Mouse (Mus musculus) layer of hippocampus, postnatal 10 days (tissue): ENCODE results near the gene Serpini1. TPM values are rescaled to one million over a fixed set of nuclear protein-coding genes. Genes with fewer than 3 reads are reported as not detected.
"Not testable (repeated sequence)": the region's sequence is repeated elsewhere in the genome, so short reads cannot be mapped to it uniquely, and the experiment has no call there.

ENCODE experiments used
- DNase-seq, 2 experiments: peaks; one replicate each; pipeline ENCODE4 v3.0.0; 2021; ENCODE audit warnings: low spot score in 2 of 2
- total RNA-seq, 2 experiments: library from RNA; stranded (reverse); gene quantifications; 2 replicates each; pipeline ENCODE4 v1.2.3; 2021

Gene Serpini1
- total RNA-seq, 2 experiments from 2014 or later, result 160 to 167 TPM

DNA sequence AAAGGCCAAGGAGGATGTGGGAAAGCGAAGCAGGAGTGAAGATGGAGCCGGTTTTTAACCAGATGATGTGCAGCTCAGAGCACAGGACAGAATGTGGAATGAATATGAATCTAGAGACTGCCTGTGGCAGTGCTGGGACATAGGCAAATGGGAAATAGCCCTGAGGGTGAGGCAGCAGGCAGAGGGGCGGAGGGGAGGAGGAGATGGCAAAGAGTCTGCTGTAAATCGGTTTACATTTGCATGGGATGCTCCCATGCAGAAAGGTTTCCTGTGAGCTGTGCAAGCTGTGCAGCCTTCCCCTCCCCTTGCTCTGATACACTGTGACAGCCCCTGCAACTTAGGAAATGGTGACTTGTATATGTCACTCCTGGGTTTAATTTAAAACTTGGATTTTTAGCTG lies 76.3 kb downstream of the Serpini1 start:
- DNase-seq, result no peak

DNA sequence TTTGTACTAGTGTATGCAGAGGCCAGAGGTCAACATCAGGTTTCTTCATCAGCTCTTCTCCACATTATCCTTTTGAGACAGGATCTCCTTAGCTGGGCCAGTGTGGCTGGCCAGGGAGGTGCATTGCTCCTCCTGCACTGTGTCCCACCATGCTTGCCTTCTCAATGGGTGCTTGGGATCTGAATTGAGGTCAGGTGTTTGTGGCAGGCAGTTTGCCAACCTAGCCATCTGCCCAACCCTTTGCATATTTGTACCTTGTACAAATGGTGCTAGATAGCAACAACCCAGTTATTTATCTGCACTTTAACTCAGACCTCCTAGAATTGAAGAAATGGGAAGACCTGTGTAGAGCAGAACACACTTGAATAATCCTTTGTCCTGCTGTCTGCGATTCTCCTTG lies 78.3 kb downstream of the Serpini1 start:
- no peak for DNase-seq

DNA sequence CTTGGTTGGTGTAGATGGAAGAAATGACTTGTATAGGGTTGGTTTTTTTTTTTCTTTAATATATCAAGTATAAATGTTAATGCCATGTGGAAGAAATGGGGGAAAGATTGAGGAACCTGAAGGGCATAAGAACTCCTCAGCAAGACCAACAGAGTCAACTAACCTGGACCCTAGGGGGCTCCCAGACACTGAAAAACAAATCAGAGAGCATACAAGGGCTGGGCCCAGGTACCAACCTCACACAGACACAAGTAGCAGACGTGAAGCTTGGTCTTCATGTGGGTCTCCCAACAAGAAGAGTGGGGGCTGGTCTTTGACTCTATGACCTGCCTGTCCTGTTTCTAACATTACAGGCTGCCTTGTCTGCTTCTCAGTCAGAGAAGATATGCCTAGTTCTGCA lies 82.2 kb downstream of the Serpini1 start:
- DNase-seq, result no peak

DNA sequence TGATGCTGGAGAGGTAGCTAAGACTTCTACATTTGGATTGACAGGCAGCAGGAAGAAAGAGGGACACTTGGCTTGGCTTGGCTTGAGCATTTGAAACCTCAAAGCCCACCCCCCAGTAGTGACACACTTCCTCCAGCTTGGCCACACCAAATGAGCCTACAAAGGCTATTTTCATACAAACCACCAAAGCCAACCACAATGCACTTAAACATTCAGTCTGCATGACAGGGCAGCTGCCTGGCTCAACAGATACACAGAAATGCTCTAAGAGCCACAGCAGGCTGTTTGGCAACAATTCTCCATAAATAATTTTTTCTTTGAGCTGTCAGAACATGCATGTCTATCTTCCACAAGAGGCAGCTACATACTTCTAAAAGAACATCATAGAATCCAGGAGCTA lies 90.2 kb downstream of the Serpini1 start:
- no peak for DNase-seq

DNA sequence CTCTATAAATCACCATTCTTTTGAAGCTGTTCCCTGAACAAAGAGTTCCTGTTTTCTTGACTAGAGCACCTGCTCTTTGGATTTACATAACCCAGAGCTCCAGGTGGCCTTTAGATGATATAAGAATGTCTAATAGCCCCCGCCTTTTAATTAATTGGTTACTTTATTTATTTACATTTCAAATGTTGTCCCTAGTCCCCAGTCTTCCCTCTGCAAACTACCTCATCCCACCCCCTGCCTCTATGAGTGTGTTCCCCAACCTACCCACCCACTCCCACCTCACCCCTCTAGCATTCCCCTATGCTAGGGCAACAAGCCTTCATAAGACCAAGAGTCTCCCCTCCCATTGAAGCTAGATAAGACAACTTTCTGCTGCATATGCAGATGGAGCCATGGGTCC lies 90.9 kb downstream of the Serpini1 start:
- DNase-seq, result no peak

DNA sequence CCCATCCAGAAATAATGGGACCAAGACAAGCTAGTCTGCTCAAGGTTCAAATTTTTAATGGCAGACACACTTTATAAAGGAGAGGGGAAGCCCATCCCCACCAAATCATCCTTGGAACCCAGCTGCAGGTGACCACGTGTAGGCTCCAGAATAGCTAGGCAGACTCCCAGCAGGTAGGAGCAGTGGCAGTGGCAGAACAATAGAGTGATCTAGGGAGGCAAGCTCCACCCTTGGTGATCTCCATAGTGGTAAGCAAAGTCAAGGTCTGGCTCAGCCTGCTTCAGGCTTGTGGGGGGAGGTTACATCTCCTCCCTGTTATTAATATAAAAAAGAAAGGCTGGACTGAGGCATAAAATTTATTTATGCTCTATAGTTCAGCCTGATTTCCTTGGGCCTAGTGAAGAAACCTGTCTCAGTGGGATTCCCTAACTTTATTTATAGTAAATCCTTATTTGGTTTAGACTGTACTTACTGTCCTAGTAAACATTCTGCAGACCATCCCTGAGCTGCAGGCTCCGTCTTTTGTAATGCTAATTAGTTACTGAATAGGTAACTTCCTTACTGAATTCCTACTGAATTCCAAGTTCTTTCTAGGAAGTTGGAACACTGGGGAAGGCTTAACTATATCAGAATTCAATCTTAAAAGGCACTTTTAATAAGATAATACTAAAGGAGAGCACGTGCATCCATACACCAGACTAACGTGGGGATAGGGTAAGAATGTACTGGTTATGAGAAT lies 93.2 kb downstream of the Serpini1 start:
- not testable (repeated sequence) for DNase-seq

DNA sequence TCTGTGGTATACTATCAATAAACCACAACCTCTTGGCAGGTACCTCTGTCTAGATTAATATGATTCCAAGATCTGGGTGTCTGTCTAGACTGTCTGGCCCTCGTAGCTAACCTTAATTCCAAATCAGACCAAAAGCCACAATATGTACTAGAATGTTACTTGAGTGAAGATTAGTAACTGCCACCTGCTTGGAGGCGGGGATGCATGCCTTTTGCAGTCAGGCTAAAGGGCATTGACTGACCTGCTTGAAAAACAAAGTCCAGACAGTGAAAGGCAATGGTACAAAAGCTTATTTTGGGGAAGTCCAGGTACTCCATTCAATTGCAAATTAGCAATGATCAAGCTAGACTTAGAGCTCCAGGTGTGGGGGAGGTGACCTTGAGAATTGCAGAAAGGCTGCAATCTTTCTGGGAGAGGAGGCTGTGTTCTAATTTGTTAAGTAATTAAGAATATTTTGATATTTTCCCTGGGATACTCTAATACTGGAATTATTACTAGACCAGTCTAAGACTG lies 94.3 kb downstream of the Serpini1 start:
- no peak for DNase-seq

DNA sequence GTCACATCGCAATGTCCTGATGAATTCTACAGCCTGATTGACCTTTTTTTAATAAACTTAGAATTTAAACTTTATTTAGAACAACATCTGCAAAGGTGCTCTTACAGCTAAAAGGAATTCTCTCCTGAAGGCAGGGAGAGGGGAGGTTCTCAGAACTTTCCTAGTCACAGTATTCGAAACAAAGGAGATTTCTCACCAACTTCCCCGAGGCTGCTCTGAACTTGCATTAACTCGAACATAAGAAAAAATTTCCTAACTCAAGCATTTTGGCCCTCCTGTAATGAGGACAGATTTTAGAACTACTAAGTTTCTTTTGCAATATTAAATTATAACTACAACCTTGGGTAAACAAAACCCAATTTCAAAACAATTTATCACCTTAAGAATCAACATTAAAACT lies 96.6 kb downstream of the Serpini1 start:
- DNase-seq, result not testable (repeated sequence)

DNA sequence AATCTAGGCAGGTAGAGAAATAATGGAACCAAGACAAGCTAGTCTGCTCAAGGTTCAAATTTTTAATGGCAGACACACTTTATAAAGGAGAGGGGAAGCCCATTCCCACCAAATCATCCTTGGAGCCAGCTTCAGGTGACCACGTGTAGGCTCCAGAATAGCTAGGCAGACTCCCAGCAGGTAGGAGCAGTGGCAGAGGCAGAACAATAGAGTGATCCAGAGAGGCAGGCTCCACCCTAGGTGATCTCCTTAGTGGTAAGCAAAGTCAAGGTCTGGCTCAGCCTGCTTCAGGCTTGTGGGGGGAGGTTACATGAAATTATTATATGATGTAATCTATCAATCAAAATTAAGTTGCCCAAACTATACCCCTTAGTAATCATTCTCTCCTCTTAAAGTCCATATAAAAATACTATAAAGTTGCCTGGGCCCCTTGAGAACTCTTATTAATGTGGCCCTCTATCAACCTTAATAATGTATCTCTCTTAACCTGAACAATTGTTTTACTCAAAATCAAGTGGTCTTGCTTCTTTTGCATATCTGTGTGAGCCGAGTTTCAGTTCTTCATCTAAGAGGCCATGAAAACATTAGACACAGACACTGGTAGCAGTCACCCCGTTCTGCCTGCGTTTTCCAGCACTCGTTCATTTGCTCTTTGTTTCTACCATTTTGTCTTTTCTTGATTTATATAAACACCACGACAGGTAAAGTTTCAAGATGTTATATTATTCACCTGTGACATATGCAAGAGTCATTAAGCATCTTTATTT lies 98.4 kb downstream of the Serpini1 start:
- no peak for DNase-seq

DNA sequence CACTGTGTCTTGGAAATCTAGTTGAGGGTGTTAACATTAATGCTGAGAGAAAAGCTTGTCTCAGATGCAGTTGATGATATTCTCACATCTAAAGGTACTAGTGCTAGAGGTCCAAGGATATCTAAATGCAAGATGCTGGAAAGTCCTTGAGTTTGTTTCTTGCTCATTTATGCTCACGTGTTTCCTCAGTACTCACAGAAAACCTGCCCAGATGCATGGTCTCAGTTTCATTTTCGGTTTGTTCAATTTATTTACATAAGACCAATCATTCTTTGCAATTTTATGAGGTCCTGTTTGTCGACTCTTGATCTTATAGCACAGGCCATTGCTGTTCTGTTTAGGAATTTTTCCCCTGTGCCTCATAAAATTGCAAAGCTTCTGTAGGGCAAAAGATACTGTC lies 109.6 kb downstream of the Serpini1 start:
- no peak for DNase-seq

DNA sequence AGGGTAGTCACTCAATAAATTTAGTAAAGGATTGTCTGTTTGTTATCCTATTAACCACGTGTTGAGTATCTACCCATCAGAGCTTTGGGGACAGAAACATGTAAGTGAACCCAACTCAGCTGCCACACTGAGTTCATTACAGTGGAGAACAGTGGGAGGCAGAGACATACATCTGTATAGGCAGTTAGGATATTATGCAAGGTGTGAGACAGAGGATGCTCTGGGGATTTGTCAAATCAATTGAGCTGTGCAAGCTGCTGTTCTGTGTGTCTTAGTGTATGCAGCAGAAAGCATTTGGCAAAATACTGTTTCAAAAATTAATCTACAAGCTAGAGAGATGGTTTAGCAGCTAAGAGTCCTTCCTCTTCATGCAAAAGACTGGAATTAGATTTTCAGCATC lies 113.1 kb downstream of the Serpini1 start:
- DNase-seq, result no peak

DNA sequence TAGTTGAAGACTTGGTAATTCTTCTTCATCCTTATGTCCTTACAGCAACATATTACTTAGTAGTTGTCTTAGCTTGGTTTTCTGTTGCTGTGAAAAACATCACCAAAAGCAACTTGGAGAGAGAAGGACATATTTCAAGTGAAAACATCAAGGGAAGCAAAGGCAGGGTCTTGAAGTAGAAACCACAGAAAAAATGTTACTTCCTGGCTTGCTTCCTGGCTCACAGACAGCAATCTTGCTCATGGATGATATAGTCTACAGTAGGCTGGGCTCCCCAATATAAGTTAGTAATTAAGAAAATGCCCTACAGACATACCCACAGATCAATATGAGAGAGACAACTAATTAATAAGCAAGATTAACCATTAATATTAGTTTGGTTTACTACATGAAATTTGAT lies 125.5 kb downstream of the Serpini1 start:
- DNase-seq, result no peak

DNA sequence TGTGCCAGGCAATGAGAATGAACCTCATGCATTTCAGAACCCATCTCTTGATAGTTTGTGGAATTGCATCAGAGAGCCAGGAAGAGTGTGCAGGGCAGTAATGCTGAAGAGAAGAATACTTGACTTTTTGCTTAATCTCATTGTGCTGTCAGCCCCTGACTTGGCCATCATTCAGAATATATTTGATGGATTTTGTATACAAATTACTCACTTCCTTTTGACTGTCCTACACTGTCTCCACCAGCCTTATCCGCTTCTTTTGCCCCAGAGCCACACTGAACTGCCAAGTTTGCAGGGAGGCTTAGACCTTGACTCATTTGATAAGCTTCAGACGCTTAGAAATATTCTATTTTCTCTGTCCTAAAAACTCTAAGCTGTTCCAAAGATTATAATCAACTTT lies 129.4 kb downstream of the Serpini1 start:
- no peak for DNase-seq

DNA sequence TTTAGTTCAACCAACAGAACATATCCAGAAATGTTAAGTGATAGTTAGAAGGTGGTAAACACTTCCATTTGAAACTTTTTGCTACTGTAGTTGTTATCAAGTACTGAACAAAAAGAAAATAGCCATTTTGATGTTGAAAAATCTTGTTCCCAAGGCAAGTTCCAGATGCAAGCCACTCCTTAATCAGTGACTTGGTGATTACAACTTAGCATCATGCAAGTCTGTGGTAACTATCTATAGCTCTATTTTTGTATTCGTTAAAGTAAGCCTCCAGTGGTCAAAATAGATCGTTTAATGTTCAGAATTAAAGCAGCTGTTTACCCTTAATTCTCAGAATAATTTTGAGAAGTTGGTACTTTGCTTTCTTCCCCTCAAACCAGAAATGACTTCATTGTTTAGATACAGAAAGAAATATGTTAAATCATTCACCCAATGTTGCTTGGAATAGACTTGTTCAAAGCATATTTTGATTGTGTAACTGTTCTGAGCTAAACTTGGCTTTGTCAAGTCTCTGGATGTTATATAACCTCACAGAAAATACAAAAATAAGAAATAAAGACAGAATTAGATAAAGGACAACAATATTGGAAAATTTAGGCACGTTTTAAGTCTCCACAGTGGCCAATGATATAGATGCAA lies 130.0 kb downstream of the Serpini1 start:
- no peak for DNase-seq

DNA sequence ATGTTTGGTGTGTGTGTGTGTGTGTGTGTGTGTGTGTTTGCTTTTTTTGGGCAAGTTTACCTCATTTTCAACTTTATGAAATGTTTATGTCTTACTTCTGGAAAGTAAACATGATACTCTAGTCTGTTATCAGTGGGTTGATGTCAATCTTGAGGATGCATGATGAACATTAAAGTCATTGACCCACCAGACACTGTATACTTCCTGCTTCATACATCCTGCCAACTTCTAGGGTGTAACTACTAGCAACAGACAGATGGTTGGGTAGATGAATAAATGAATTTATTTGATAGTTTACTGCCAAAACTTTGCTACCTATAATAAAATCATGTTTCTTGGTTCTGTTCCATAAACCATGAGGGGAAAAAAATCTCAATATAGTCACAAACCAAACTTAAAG lies 133.0 kb downstream of the Serpini1 start:
- no peak for DNase-seq

DNA sequence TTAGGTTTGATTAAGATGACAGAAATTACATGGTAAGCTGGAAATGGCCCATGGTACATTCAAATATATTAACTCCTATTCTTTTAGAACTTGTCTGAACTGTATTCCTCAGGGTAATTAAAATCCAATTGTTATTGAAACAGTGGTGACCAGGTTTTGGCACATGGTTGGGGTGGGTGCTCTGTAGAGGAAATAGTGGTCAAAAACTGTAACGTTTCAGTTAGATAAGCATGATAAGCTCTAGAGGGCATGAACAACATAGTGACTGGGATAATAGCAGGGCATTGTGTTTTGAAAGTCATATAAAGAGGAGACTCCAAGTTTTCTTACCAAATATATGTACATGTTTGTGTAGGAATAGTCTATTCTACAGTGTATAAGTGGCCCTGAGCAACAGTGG lies 134.7 kb downstream of the Serpini1 start:
- no peak for DNase-seq

Other genes starting within 250 kb of the Serpini1 start
- gene Wdr49, start 75.4 kb upstream of the Serpini1 start, total RNA-seq, result 1 to 10 TPM; 1.9 to 2.1 TPM
- gene Pdcd10, start 691 bp upstream of the Serpini1 start, total RNA-seq, result 10 to 100 TPM; 62.5 to 72.8 TPM
- gene Gm29133, start 190.7 kb downstream of the Serpini1 start, total RNA-seq, result not detected